Mouse (Mus musculus): ENCODE measurements around the gene Opcml. TPM values are rescaled to one million over a fixed set of nuclear protein-coding genes. Genes with fewer than 3 reads are reported as not detected.

Opcml gene
- polyA plus RNA-seq, 1 experiment from 2014 or later = 1.6 TPM

DNA sequence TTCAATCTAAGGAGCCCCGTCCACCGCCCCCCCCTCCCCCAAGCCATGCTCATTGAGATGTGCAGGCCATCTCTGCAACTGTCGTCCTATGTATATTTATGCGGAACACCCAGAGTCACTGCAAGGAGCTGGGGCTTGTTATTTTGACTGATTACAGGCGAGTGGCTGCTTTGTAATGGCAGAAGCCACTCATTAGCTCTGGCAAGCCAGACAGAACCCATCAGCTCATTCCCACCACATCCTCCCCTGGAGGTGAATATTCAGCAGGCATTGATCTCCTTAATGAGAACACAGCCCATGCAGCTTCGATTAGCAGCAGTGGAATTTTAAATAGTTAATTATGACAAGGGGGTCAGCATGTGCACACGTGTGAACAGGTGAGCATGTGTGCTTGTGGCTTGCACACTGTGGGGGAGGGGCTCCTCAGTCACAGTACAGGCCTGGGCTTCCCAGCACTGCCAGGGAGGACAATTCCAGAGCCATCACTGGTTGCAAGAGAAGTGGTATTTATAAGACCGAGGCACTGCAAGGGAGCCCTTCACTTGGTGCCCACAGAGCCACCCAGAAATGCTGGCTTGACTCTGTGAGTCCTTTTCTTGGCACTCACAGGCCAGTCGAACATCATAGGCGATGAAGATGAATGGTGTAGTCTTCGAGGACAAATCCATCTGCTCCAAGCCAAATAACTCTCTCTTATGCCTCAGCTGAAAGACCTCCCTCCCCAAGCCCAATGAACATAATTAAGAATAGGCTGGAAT lies 516.0 kb downstream of the Opcml start:
- no peaks in the 10 kb centered on the region for H3K27me3 ChIP-seq (replicated peaks; ENCODE audit: control insufficient read depth, insufficient read depth, low read length)
- H3K27ac ChIP-seq (ENCODE audit: low read depth, low read length) = no peak overlapping the region
- H3K4me2 ChIP-seq = no peak overlapping the region
- H3K4me3 ChIP-seq (ENCODE audit: low read depth, low read length) = no peak overlapping the region
- no peaks in the 10 kb centered on the region for H3K36me3 ChIP-seq (ENCODE audit: control insufficient read depth, insufficient read depth, low read length)
- DNase-seq (ENCODE audit: low spot score) (no peak), ATAC-seq (replicated peaks; ENCODE audit: low FRiP score) (no peak)
- H3K4me1 ChIP-seq (replicated peaks; ENCODE audit: control insufficient read depth, insufficient read depth, low read length) = no peaks in the 10 kb centered on the region
- no peak overlapping the region for H3K9ac ChIP-seq (ENCODE audit: low read depth, low read length)
- 68% methylated on average over 11 of the region's 11 CpGs for WGBS
- no peaks in the 10 kb centered on the region for H3K9me3 ChIP-seq (ENCODE audit: control insufficient read depth, low read length)

GRCm38 (mm10) chr9:28307122-28307430 lies 516.5 kb downstream of the Opcml start:
- Histone ChIP-seq H3K27me3 (replicated peaks; ENCODE audit: control insufficient read depth, insufficient read depth, low read length) (no peaks in the 10 kb centered on the region), H3K9me3 (ENCODE audit: control insufficient read depth, low read length) (no peaks in the 10 kb centered on the region), H3K27ac (ENCODE audit: low read depth, low read length) (no peak overlapping the region), H3K4me1 (replicated peaks; ENCODE audit: control insufficient read depth, insufficient read depth, low read length) (no peaks in the 10 kb centered on the region), H3K4me2 (no peak overlapping the region), H3K36me3 (ENCODE audit: control insufficient read depth, insufficient read depth, low read length) (no peaks in the 10 kb centered on the region), H3K4me3 (ENCODE audit: low read depth, low read length) (no peak overlapping the region), H3K9ac (ENCODE audit: low read depth, low read length) (no peak overlapping the region)
- ATAC-seq (replicated peaks; ENCODE audit: low FRiP score) (no peak), DNase-seq (ENCODE audit: low spot score) (no peak)

DNA sequence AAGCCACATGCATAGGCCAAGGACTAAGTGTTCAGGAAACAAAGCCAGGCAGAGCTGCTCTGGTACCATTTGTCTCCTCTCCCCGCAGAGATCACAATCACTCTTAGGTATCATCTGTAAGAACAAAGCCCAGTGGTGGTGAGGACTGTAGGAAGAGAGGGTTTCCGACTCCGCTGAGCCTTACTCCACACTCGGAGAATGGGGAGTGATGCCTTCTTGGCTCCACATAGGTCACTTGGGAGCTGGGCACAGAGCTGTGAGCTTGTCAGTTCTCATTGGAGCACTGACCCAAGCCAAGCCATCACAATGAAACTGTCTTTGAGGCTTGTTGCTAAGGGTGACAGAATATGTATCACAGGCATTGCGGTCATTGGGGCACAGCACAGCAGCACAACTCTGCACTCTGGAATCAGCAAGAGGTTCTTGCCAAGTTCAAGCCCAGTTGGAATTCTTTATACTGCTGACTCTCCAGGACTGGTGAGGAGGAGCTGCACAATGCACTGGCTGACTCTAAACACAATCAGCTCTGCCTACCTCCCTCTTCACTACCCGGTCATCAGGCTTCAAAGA lies 517.0 kb downstream of the Opcml start:
- 73% methylated on average over 6 of the region's 6 CpGs for WGBS
- Histone ChIP-seq H3K36me3 (ENCODE audit: control insufficient read depth, insufficient read depth, low read length) (no peaks in the 10 kb centered on the region), H3K9ac (ENCODE audit: low read depth, low read length) (no peak overlapping the region), H3K4me2 (no peak overlapping the region), H3K4me1 (replicated peaks; ENCODE audit: control insufficient read depth, insufficient read depth, low read length) (no peaks in the 10 kb centered on the region), H3K27me3 (replicated peaks; ENCODE audit: control insufficient read depth, insufficient read depth, low read length) (no peaks in the 10 kb centered on the region), H3K4me3 (ENCODE audit: low read depth, low read length) (no peak overlapping the region), H3K27ac (ENCODE audit: low read depth, low read length) (no peak overlapping the region), H3K9me3 (ENCODE audit: control insufficient read depth, low read length) (no peaks in the 10 kb centered on the region)
- ATAC-seq (replicated peaks; ENCODE audit: low FRiP score) = no peak
- no peak for DNase-seq (ENCODE audit: low spot score)

DNA sequence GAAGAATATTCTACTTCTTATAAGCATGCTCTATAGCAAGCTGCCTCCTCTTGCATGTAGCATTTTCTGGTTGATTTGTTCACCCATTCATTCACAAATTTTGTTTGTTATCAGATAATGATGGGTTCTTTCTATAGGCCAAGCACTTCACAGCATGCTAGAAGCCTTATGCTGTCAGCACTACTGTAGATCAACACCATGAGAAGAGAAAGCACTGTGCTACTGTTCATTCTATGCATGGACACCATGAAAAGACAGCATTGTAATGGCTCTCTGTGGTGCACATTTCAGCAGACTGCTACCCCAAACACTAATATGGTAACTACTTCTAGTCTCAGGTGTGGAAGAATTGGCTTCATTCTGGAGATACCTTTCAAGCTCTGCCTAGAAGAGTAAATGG lies 527.3 kb downstream of the Opcml start:
- Histone ChIP-seq H3K4me3 (ENCODE audit: low read depth, low read length) (no peak overlapping the region), H3K9ac (ENCODE audit: low read depth, low read length) (no peak overlapping the region), H3K27me3 (replicated peaks; ENCODE audit: control insufficient read depth, insufficient read depth, low read length) (no peaks in the 10 kb centered on the region), H3K4me1 (replicated peaks; ENCODE audit: control insufficient read depth, insufficient read depth, low read length) (no peaks in the 10 kb centered on the region), H3K4me2 (no peak overlapping the region), H3K27ac (ENCODE audit: low read depth, low read length) (no peak overlapping the region), H3K36me3 (ENCODE audit: control insufficient read depth, insufficient read depth, low read length) (no peaks in the 10 kb centered on the region), H3K9me3 (ENCODE audit: control insufficient read depth, low read length) (no peaks in the 10 kb centered on the region)
- no peak for ATAC-seq (replicated peaks; ENCODE audit: low FRiP score)
- DNase-seq (ENCODE audit: low spot score) = no peak

GRCm38 (mm10) chr9:28319021-28319755 lies 528.6 kb downstream of the Opcml start:
- Histone ChIP-seq H3K4me3 (ENCODE audit: low read depth, low read length) (no peak overlapping the region), H3K36me3 (ENCODE audit: control insufficient read depth, insufficient read depth, low read length) (no peaks in the 10 kb centered on the region), H3K27me3 (replicated peaks; ENCODE audit: control insufficient read depth, insufficient read depth, low read length) (no peaks in the 10 kb centered on the region), H3K27ac (ENCODE audit: low read depth, low read length) (no peak overlapping the region), H3K4me1 (replicated peaks; ENCODE audit: control insufficient read depth, insufficient read depth, low read length) (no peaks in the 10 kb centered on the region), H3K9me3 (ENCODE audit: control insufficient read depth, low read length) (no peaks in the 10 kb centered on the region), H3K9ac (ENCODE audit: low read depth, low read length) (no peak overlapping the region), H3K4me2 (no peak overlapping the region)
- ATAC-seq (replicated peaks; ENCODE audit: low FRiP score) = no peak
- WGBS = 62% methylated on average over 4 of the region's 4 CpGs
- DNase-seq (ENCODE audit: low spot score) = no peak

GRCm38 (mm10) chr9:28319802-28320201 lies 529.2 kb downstream of the Opcml start:
- no peaks in the 10 kb centered on the region for H3K36me3 ChIP-seq (ENCODE audit: control insufficient read depth, insufficient read depth, low read length)
- ATAC-seq (replicated peaks; ENCODE audit: low FRiP score) (no peak), DNase-seq (ENCODE audit: low spot score) (no peak)
- H3K27ac ChIP-seq (ENCODE audit: low read depth, low read length) = no peak overlapping the region
- H3K4me3 ChIP-seq (ENCODE audit: low read depth, low read length) = no peak overlapping the region
- H3K27me3 ChIP-seq (replicated peaks; ENCODE audit: control insufficient read depth, insufficient read depth, low read length) = no peaks in the 10 kb centered on the region
- H3K4me2 ChIP-seq = no peak overlapping the region
- 36% methylated on average over 1 of the region's 1 CpGs for WGBS
- no peaks in the 10 kb centered on the region for H3K4me1 ChIP-seq (replicated peaks; ENCODE audit: control insufficient read depth, insufficient read depth, low read length)
- H3K9ac ChIP-seq (ENCODE audit: low read depth, low read length) = no peak overlapping the region
- H3K9me3 ChIP-seq (ENCODE audit: control insufficient read depth, low read length) = no peaks in the 10 kb centered on the region

- Histone ChIP-seq H3K27me3 (replicated peaks; ENCODE audit: control insufficient read depth, insufficient read depth, low read length) (no peaks in the 10 kb centered on the region), H3K27ac (ENCODE audit: low read depth, low read length) (no peak overlapping the region), H3K4me3 (ENCODE audit: low read depth, low read length) (no peak overlapping the region), H3K9me3 (ENCODE audit: control insufficient read depth, low read length) (no peaks in the 10 kb centered on the region), H3K36me3 (ENCODE audit: control insufficient read depth, insufficient read depth, low read length) (no peaks in the 10 kb centered on the region), H3K4me1 (replicated peaks; ENCODE audit: control insufficient read depth, insufficient read depth, low read length) (no peaks in the 10 kb centered on the region), H3K4me2 (no peak overlapping the region), H3K9ac (ENCODE audit: low read depth, low read length) (no peak overlapping the region)
- ATAC-seq (replicated peaks; ENCODE audit: low FRiP score) (no peak), DNase-seq (ENCODE audit: low spot score) (no peak)
- 57% methylated on average over 4 of the region's 4 CpGs for WGBS
Measured at GRCm38 (mm10) chr9:28327985-28328384, 537.4 kb downstream of the Opcml start.

DNA sequence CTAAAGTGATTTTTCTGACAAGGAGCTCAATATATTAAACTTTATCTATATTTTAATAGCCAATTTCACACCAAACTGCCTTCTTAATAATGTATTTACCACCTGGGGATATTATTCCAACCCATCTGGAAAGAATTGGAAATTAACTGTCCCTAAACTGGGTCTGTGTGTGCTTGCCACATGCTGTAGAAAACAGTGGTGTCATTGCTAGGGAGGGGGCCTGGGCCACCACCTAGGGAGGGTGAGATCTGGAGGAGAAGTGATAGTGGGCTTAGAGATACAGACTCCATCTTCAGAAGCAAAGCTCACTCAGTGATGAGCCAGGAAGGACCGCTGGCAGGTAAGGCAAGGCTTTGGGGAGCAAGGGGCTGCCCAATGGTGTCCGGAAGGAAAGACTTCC lies 537.9 kb downstream of the Opcml start:
- Histone ChIP-seq H3K36me3 (ENCODE audit: control insufficient read depth, insufficient read depth, low read length) (no peaks in the 10 kb centered on the region), H3K9me3 (ENCODE audit: control insufficient read depth, low read length) (no peaks in the 10 kb centered on the region), H3K27ac (ENCODE audit: low read depth, low read length) (no peak overlapping the region), H3K27me3 (replicated peaks; ENCODE audit: control insufficient read depth, insufficient read depth, low read length) (no peaks in the 10 kb centered on the region), H3K4me1 (replicated peaks; ENCODE audit: control insufficient read depth, insufficient read depth, low read length) (no peaks in the 10 kb centered on the region), H3K4me3 (ENCODE audit: low read depth, low read length) (no peak overlapping the region), H3K4me2 (no peak overlapping the region), H3K9ac (ENCODE audit: low read depth, low read length) (no peak overlapping the region)
- 73% methylated on average over 2 of the region's 2 CpGs for WGBS
- DNase-seq (ENCODE audit: low spot score) (no peak), ATAC-seq (replicated peaks; ENCODE audit: low FRiP score) (no peak)

GRCm38 (mm10) chr9:28329477-28329876 lies 538.9 kb downstream of the Opcml start:
- no peaks in the 10 kb centered on the region for H3K36me3 ChIP-seq (ENCODE audit: control insufficient read depth, insufficient read depth, low read length)
- ATAC-seq (replicated peaks; ENCODE audit: low FRiP score) (no peak), DNase-seq (ENCODE audit: low spot score) (no peak)
- H3K9me3 ChIP-seq (ENCODE audit: control insufficient read depth, low read length) = no peaks in the 10 kb centered on the region
- no peaks in the 10 kb centered on the region for H3K27me3 ChIP-seq (replicated peaks; ENCODE audit: control insufficient read depth, insufficient read depth, low read length)
- no peaks in the 10 kb centered on the region for H3K4me1 ChIP-seq (replicated peaks; ENCODE audit: control insufficient read depth, insufficient read depth, low read length)
- H3K4me3 ChIP-seq (ENCODE audit: low read depth, low read length) = no peak overlapping the region
- no peak overlapping the region for H3K27ac ChIP-seq (ENCODE audit: low read depth, low read length)
- H3K4me2 ChIP-seq = no peak overlapping the region
- no peak overlapping the region for H3K9ac ChIP-seq (ENCODE audit: low read depth, low read length)
